Mouse (Mus musculus): ENCODE measurements around the gene Olfr1177-ps. TPM values are rescaled to one million over a fixed set of nuclear protein-coding genes. Genes with fewer than 3 reads are reported as not detected.

Gene Olfr1177-ps
- total and polyA plus RNA-seq, 3 experiments, result not detected

- Histone ChIP-seq H3K27me3 (ENCODE audit: control insufficient read depth in 1 of 2, insufficient read depth in 2 of 2, low read length in 2 of 2) (no peaks in the 10 kb centered on the region), H3K79me2 (ENCODE audit: control insufficient read depth, insufficient read depth, low read length, poor library complexity) (no peaks in the 10 kb centered on the region), H3K27ac (ENCODE audit: control insufficient read depth, low read depth, low read length) (no peak overlapping the region), H3K4me1 (ENCODE audit: control insufficient read depth in 1 of 2, insufficient read depth in 2 of 2, low read length in 2 of 2) (no peaks in the 10 kb centered on the region), H3K9ac (ENCODE audit: control insufficient read depth, low read depth, low read length, poor library complexity, severe bottlenecking) (no peak overlapping the region), H3K4me3 (ENCODE audit: control insufficient read depth in 1 of 2, insufficient read depth in 1 of 2, low read depth in 2 of 2, low read length in 2 of 2) (no peak overlapping the region), H3K36me3 (ENCODE audit: control insufficient read depth in 1 of 2, insufficient read depth in 2 of 2, low read length in 2 of 2) (no peaks in the 10 kb centered on the region), H3K9me3 (replicated peaks; ENCODE audit: insufficient read depth, low read length) (no peaks in the 10 kb centered on the region)
- TF ChIP-seq GABPA (IDR thresholded peaks at IDR 0.05; ENCODE audit: low read depth, low read length), result no peak
- TF ChIP-seq RAD21 (IDR thresholded peaks at IDR 0.05; ENCODE audit: low read depth, low read length), result peak; percentile 95
- no peak for TF ChIP-seq ZKSCAN1 (IDR thresholded peaks at IDR 0.05; ENCODE audit: low read depth, low read length)
- no peak for TF ChIP-seq NRF1 (IDR thresholded peaks at IDR 0.05; ENCODE audit: insufficient read depth, low read depth, low read length, poor library complexity, severe bottlenecking)
- peak in 1 of 3 experiments; percentile 81; a peak in 3 of 6 replicates for TF ChIP-seq CTCF (IDR thresholded peaks at IDR 0.05 in 2 of 3, conservative IDR thresholded peaks at IDR 0.05 in 1 of 3; ENCODE audit: control insufficient read depth in 1 of 3, insufficient read depth in 1 of 3, low read depth in 2 of 3, low read length in 3 of 3, poor library complexity in 1 of 3, severe bottlenecking in 1 of 3)
- TF ChIP-seq MAX (IDR thresholded peaks at IDR 0.05; ENCODE audit: low read length), result no peak
- no peak for TF ChIP-seq POLR2AphosphoS2 (IDR thresholded peaks at IDR 0.05; ENCODE audit: low read length)
- TF ChIP-seq MEF2A (IDR thresholded peaks at IDR 0.05; ENCODE audit: extremely low read depth, insufficient replicate concordance, low read depth, low read length, poor library complexity, severe bottlenecking), result no peak
- TF ChIP-seq MYC (IDR thresholded peaks at IDR 0.05; ENCODE audit: low read depth, low read length), result no peak
- no peak for TF ChIP-seq MAFK (IDR thresholded peaks at IDR 0.05; ENCODE audit: borderline replicate concordance, low read depth, low read length)
- TF ChIP-seq TBP (IDR thresholded peaks at IDR 0.05; ENCODE audit: low read depth, low read length), result no peak
- no peak for TF ChIP-seq TCF12 (IDR thresholded peaks at IDR 0.05; ENCODE audit: low read depth, low read length)
- TF ChIP-seq ZC3H11A (IDR thresholded peaks at IDR 0.05; ENCODE audit: low read depth, low read length), result peak; percentile 88
- no peak for TF ChIP-seq ZMIZ1 (IDR thresholded peaks at IDR 0.05; ENCODE audit: low read depth, low read length)
- no peak for TF ChIP-seq CHD1 (IDR thresholded peaks at IDR 0.05; ENCODE audit: low read depth, low read length)
- TF ChIP-seq EP300 (IDR thresholded peaks at IDR 0.05; ENCODE audit: low read depth in 1 of 2, low read length in 2 of 2), result no peak
- TF ChIP-seq GATA1 (IDR thresholded peaks at IDR 0.05; ENCODE audit: low read depth, low read length), result no peak
- TF ChIP-seq ZNF384 (IDR thresholded peaks at IDR 0.05; ENCODE audit: low read depth, low read length), result 0 out of 2 replicates have a peak, but pooled peaks have one; percentile 57
- TF ChIP-seq USF2 (IDR thresholded peaks at IDR 0.05; ENCODE audit: borderline replicate concordance in 1 of 2, insufficient read depth in 1 of 2, low read depth in 1 of 2, low read length in 2 of 2), result no peak
- no peak for TF ChIP-seq POLR2AphosphoS5 (IDR thresholded peaks at IDR 0.05; ENCODE audit: borderline replicate concordance, low read depth, low read length)
- no peak for TF ChIP-seq JUND (IDR thresholded peaks at IDR 0.05; ENCODE audit: low read depth, low read length)
- TF ChIP-seq HCFC1 (IDR thresholded peaks at IDR 0.05; ENCODE audit: low read depth, low read length), result no peak
- TF ChIP-seq ETS1 (IDR thresholded peaks at IDR 0.05; ENCODE audit: low read depth, low read length), result no peak
- TF ChIP-seq SMC3 (IDR thresholded peaks at IDR 0.05; ENCODE audit: low read depth, low read length), result peak; percentile 88
- no peak for TF ChIP-seq NELFE (IDR thresholded peaks at IDR 0.05; ENCODE audit: low read depth, low read length)
- no peak for TF ChIP-seq E2F4 (IDR thresholded peaks at IDR 0.05; ENCODE audit: borderline replicate concordance, low read depth, low read length)
- no peak for TF ChIP-seq SIN3A (IDR thresholded peaks at IDR 0.05; ENCODE audit: low read length)
- TF ChIP-seq UBTF (IDR thresholded peaks at IDR 0.05; ENCODE audit: borderline replicate concordance, insufficient read depth, low read depth, low read length), result no peak
- TF ChIP-seq ELF1 (IDR thresholded peaks at IDR 0.05; ENCODE audit: low read depth, low read length), result no peak
- DNase-seq (ENCODE audit: low read depth, low spot score), result peak; percentile 56
Measured at GRCm38 (mm10) chr2:88356304-88356703, 10.0 kb upstream of the Olfr1177-ps start.

Measured in MEL (cell line).